Mouse (Mus musculus): ENCODE measurements around the gene Ctbs.

Ctbs gene

GRCm38 (mm10) chr3:146449745-146450250 lies at the start of gene Ctbs:
Ctbs (plus strand) TSS chr3:146449795.
- DNase-seq (ENCODE audit: low read depth, low spot score), result no peak

- no peak for DNase-seq (ENCODE audit: low read depth, low spot score)
Measured at GRCm38 (mm10) chr3:146403770-146404169, 45.8 kb upstream of the Ctbs start.

GRCm38 (mm10) chr3:146404311-146405201 lies 45.0 kb upstream of the Ctbs start, which contains the start of gene Ssx2ip:
Ssx2ip (plus strand) TSS chr3:146404642.
- DNase-seq (ENCODE audit: low read depth, low spot score), result peak; percentile 82

GRCm38 (mm10) chr3:146405213-146406006 lies 44.2 kb upstream of the Ctbs start:
- no peak for DNase-seq (ENCODE audit: low read depth, low spot score)

GRCm38 (mm10) chr3:146406007-146406341 lies 43.6 kb upstream of the Ctbs start:
- no peak for DNase-seq (ENCODE audit: low read depth, low spot score)

- no peak for DNase-seq (ENCODE audit: low read depth, low spot score)
Measured at GRCm38 (mm10) chr3:146407086-146407721, 42.4 kb upstream of the Ctbs start.

- DNase-seq (ENCODE audit: low read depth, low spot score), result no peak
Measured at GRCm38 (mm10) chr3:146410114-146410513, 39.5 kb upstream of the Ctbs start.

GRCm38 (mm10) chr3:146412008-146412407 lies 37.6 kb upstream of the Ctbs start:
- no peak for DNase-seq (ENCODE audit: low read depth, low spot score)

GRCm38 (mm10) chr3:146412480-146412879 lies 37.1 kb upstream of the Ctbs start:
- no peak for DNase-seq (ENCODE audit: low read depth, low spot score)

- no peak for DNase-seq (ENCODE audit: low read depth, low spot score)
Measured at GRCm38 (mm10) chr3:146413016-146413415, 36.6 kb upstream of the Ctbs start.

GRCm38 (mm10) chr3:146413992-146414391 lies 35.6 kb upstream of the Ctbs start:
- DNase-seq (ENCODE audit: low read depth, low spot score), result no peak

- no peak for DNase-seq (ENCODE audit: low read depth, low spot score)
Measured at GRCm38 (mm10) chr3:146414555-146414954, 35.0 kb upstream of the Ctbs start.

- no peak for DNase-seq (ENCODE audit: low read depth, low spot score)
Measured at GRCm38 (mm10) chr3:146417873-146418272, 31.7 kb upstream of the Ctbs start.

GRCm38 (mm10) chr3:146418901-146419300 lies 30.7 kb upstream of the Ctbs start:
- DNase-seq (ENCODE audit: low read depth, low spot score), result no peak

- no peak for DNase-seq (ENCODE audit: low read depth, low spot score)
Measured at GRCm38 (mm10) chr3:146419534-146419933, 30.1 kb upstream of the Ctbs start.

- no peak for DNase-seq (ENCODE audit: low read depth, low spot score)
Measured at GRCm38 (mm10) chr3:146419992-146420537, 29.5 kb upstream of the Ctbs start.

- DNase-seq (ENCODE audit: low read depth, low spot score), result no peak
Measured at GRCm38 (mm10) chr3:146421787-146422186, 27.8 kb upstream of the Ctbs start.

GRCm38 (mm10) chr3:146423710-146424109 lies 25.9 kb upstream of the Ctbs start:
- no peak for DNase-seq (ENCODE audit: low read depth, low spot score)

- DNase-seq (ENCODE audit: low read depth, low spot score), result no peak
Measured at GRCm38 (mm10) chr3:146424306-146424900, 25.2 kb upstream of the Ctbs start.

- no peak for DNase-seq (ENCODE audit: low read depth, low spot score)
Measured at GRCm38 (mm10) chr3:146425902-146426301, 23.7 kb upstream of the Ctbs start.

GRCm38 (mm10) chr3:146426489-146426888 lies 23.1 kb upstream of the Ctbs start:
- no peak for DNase-seq (ENCODE audit: low read depth, low spot score)

All from brain, embryonic 18.5 days (tissue).